Mouse (Mus musculus) MN1 (cell line): ENCODE results near the gene Zkscan1.
A peak's percentile ranks its signal among the peaks of the same experiment; 100 is the strongest.

ENCODE experiments used
- DNase-seq: peaks from one replicate; pipeline ENCODE4 v3.0.0-alpha.2; 2016; ENCODE audit warnings: low spot score

Gene Zkscan1

GRCm38 (mm10) chr5:138117199-138118015 is 32.5 kb downstream of the Zkscan1 start:
- peak; percentile 46 for DNase-seq

GRCm38 (mm10) chr5:138118041-138118440 is 33.2 kb downstream of the Zkscan1 start:
- no peak for DNase-seq

GRCm38 (mm10) chr5:138132425-138133064 is 47.7 kb downstream of the Zkscan1 start:
- no peak for DNase-seq

GRCm38 (mm10) chr5:138137257-138137656 is 52.4 kb downstream of the Zkscan1 start:
- no peak for DNase-seq

- peak; percentile 78 for DNase-seq
These were observed 53.2 kb downstream of the Zkscan1 start for GRCm38 (mm10) chr5:138137935-138138549.

GRCm38 (mm10) chr5:138138585-138138984 is 53.7 kb downstream of the Zkscan1 start:
- DNase-seq: no peak

GRCm38 (mm10) chr5:138154390-138154789 is 69.5 kb downstream of the Zkscan1 start:
- no peak for DNase-seq

- DNase-seq: peak; percentile 96
These were observed 70.6 kb downstream of the Zkscan1 start, which contains the start of gene Zfp113 for GRCm38 (mm10) chr5:138155443-138155976. TSS of gene Zfp113 (minus strand) at chr5:138155744.
